Mouse (Mus musculus) myocyte (in vitro differentiated cells): ENCODE measurements around the gene Serinc2. TPM values are rescaled to one million over a fixed set of nuclear protein-coding genes. Genes with fewer than 3 reads are reported as not detected.

ENCODE experiments used
- H3K27me3 ChIP-seq: one replicate; pipeline ENCODE4 v1.6.1; 2011; ENCODE audit not compliant: control insufficient read depth, insufficient read depth, insufficient read length
- H3K36me3 ChIP-seq: one replicate; pipeline ENCODE4 v1.6.1; 2011; ENCODE audit not compliant: control insufficient read depth, insufficient read depth
- H3K4me2 ChIP-seq: one replicate; pipeline ENCODE4 v1.6.1; 2011; ENCODE audit warnings: low read depth, control low read depth
- H3K4me3 ChIP-seq: one replicate; pipeline ENCODE4 v1.5.1; 2011; ENCODE audit warnings: mild to moderate bottlenecking, control low read depth, moderate library complexity
- H3K79me2 ChIP-seq: one replicate; pipeline ENCODE4 v1.6.1; 2011; ENCODE audit not compliant: control insufficient read depth, insufficient read depth
- H3ac ChIP-seq: one replicate; pipeline ENCODE4 v1.6.1; 2011; ENCODE audit not compliant: control insufficient read depth, insufficient read length
- CEBPB ChIP-seq: IDR thresholded peaks from 2 replicates; pipeline ENCODE4 v1.6.1; 2011; ENCODE audit warnings: mild to moderate bottlenecking, moderate library complexity; ENCODE audit not compliant: poor library complexity, insufficient read depth, severe bottlenecking
- E2F4 ChIP-seq: IDR thresholded peaks from one replicate; pipeline ENCODE4 v1.6.1; 2011; ENCODE audit warnings: mild to moderate bottlenecking, control low read depth, moderate library complexity; ENCODE audit not compliant: insufficient read depth
- MAX ChIP-seq: IDR thresholded peaks from one replicate; pipeline ENCODE4 v1.6.1; 2011; ENCODE audit warnings: low read depth, mild to moderate bottlenecking, control low read depth
- MYOD1 ChIP-seq, 3 experiments: IDR thresholded peaks; one replicate each; pipeline ENCODE4 v1.6.1; 2011; ENCODE audit warnings: control low read depth in 2 of 3, low read depth in 2 of 3, mild to moderate bottlenecking in 2 of 3, moderate library complexity in 1 of 3; ENCODE audit not compliant: insufficient read length in 2 of 3, control insufficient read depth in 1 of 3
- MYOG ChIP-seq, 3 experiments: IDR thresholded peaks; one replicate each; pipeline ENCODE4 v1.6.1; 2011; ENCODE audit warnings: control low read depth in 2 of 3, low read depth in 2 of 3, mild to moderate bottlenecking in 2 of 3; ENCODE audit not compliant: insufficient read length in 2 of 3, control insufficient read depth in 1 of 3, insufficient read depth in 1 of 3
- POLR2A ChIP-seq: IDR thresholded peaks from one replicate; pipeline ENCODE4 v1.6.1; 2011; ENCODE audit warnings: low read depth, mild to moderate bottlenecking, control low read depth, moderate library complexity; ENCODE audit not compliant: insufficient read length
- POLR2AphosphoS2 ChIP-seq: IDR thresholded peaks from one replicate; pipeline ENCODE4 v1.6.1; 2011; ENCODE audit warnings: low read depth, control low read depth; ENCODE audit not compliant: insufficient read length
- REST ChIP-seq: IDR thresholded peaks from one replicate; pipeline ENCODE4 v1.6.1; 2011; ENCODE audit warnings: mild to moderate bottlenecking, control low read depth, moderate library complexity; ENCODE audit not compliant: insufficient read depth, insufficient read length
- SRF ChIP-seq: IDR thresholded peaks from one replicate; pipeline ENCODE4 v1.6.1; 2011; ENCODE audit warnings: low read depth; ENCODE audit not compliant: control insufficient read depth, insufficient read length
- TCF12 ChIP-seq: IDR thresholded peaks from one replicate; pipeline ENCODE4 v1.6.1; 2011; ENCODE audit warnings: mild to moderate bottlenecking, control low read depth; ENCODE audit not compliant: poor library complexity, insufficient read depth, severe bottlenecking
- TCF3 ChIP-seq: IDR thresholded peaks from one replicate; pipeline ENCODE4 v1.6.1; 2011; ENCODE audit warnings: low read depth, control low read depth; ENCODE audit not compliant: insufficient read length
- USF1 ChIP-seq: IDR thresholded peaks from one replicate; pipeline ENCODE4 v1.6.1; 2011; ENCODE audit warnings: low read depth, mild to moderate bottlenecking, control low read depth, moderate library complexity
- polyA plus RNA-seq: library from polyadenylated mRNA; unstranded; fragments of >200 nt; fragmentation: generic; extraction: Trizol; gene quantifications from one replicate; pipeline ENCODE4 v1.2.1, GENCODE M21; 2012; ENCODE audit warnings: missing spikeins

The Serinc2 gene
- polyA plus RNA-seq, 1 experiment, result 120 TPM

DNA sequence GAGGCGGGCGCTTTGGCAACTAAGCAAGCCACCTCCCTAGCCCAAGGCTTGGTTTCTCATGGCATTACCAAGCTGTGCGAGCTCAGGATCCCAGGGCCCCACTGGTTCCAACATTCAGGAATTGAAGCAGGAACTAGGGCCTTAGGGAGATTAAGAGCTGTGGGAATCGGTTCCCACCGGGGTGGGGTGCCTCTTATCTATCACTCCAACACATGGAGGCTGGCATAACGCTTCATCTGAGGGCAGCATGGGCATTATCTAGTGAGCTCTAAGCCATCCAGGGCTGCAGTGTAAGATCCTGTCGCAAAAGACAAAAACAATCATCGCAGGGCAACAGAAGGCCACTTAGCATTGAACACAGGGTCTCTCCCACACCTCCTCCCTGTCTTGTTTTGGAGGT is 15.5 kb upstream of the Serinc2 start:
- Histone ChIP-seq H3ac (no peak overlapping the region), H3K36me3 (no peaks in the 10 kb centered on the region), H3K4me3 (no peak overlapping the region), H3K79me2 (no peaks in the 10 kb centered on the region), H3K4me2 (no peak overlapping the region), H3K27me3 (no peaks in the 10 kb centered on the region)
- no peak for TF ChIP-seq TCF3
- TF ChIP-seq MAX, result no peak
- TF ChIP-seq POLR2A, result no peak

DNA sequence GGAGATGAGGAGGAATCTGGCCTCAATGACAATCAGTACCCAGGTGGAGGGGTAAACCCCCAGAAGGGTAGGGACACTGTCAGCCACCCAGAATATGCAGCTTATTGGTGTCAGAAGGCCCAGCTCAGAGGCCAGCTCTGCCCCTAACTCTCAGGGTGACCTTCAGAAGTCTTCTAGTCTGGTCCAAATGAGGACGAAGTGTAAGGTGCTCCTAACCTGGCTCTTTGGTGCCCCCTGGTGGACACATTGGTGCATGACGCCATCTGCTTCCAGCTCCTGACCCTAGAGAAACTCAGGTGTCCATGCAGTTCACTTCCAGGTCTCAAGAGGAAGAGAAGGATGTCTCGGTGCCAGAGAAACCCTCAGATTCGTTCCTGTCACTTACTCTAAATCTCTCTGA is 13.3 kb upstream of the Serinc2 start:
- no peak for TF ChIP-seq MYOD1 (IDR thresholded peaks at IDR 0.05; ENCODE audit: control insufficient read depth in 1 of 3, insufficient read length in 2 of 3, low read depth in 2 of 3)
- TF ChIP-seq POLR2A, result no peak
- no peak for TF ChIP-seq MYOG (IDR thresholded peaks at IDR 0.05; ENCODE audit: control insufficient read depth in 1 of 3, insufficient read depth in 1 of 3, insufficient read length in 2 of 3, low read depth in 2 of 3)
- TF ChIP-seq E2F4, result no peak
- TF ChIP-seq MAX, result no peak
- TF ChIP-seq USF1, result no peak
- no peak for TF ChIP-seq SRF
- no peak for TF ChIP-seq TCF3
- no peak for TF ChIP-seq REST
- no peak for TF ChIP-seq POLR2AphosphoS2
- no peak for TF ChIP-seq TCF12
- no peak for TF ChIP-seq CEBPB
- Histone ChIP-seq H3K4me3 (no peak overlapping the region), H3K36me3 (no peaks in the 10 kb centered on the region), H3K27me3 (no peaks in the 10 kb centered on the region), H3K79me2 (no peaks in the 10 kb centered on the region), H3ac (no peak overlapping the region), H3K4me2 (no peak overlapping the region)

DNA sequence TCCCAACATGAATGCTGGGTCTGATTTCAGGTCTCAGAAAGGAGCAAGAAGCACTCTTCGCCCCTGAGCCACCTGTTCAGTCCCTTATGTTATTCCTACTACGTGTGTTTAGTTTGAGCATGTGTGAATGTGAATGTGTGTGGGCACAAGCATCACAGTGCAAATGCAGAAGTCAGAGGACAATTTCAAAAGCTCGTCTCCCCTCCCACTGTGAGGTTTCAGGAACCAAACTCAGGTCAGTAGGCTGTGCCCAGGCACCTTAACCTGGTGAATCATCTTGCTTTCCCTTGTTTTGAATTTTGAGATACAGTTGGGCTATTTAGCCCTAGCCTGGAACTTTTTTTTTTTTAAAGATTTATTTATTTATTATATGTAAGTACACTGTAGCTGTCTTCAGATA is 10.8 kb upstream of the Serinc2 start:
- TF ChIP-seq REST, result no peak
- TF ChIP-seq SRF, result no peak
- TF ChIP-seq TCF12, result no peak
- no peak for TF ChIP-seq MAX
- TF ChIP-seq POLR2A, result no peak
- no peak for TF ChIP-seq USF1
- TF ChIP-seq E2F4, result no peak
- TF ChIP-seq MYOG (IDR thresholded peaks at IDR 0.05; ENCODE audit: control insufficient read depth in 1 of 3, insufficient read depth in 1 of 3, insufficient read length in 2 of 3, low read depth in 2 of 3), result no peak
- no peak for TF ChIP-seq TCF3
- no peak for TF ChIP-seq MYOD1 (IDR thresholded peaks at IDR 0.05; ENCODE audit: control insufficient read depth in 1 of 3, insufficient read length in 2 of 3, low read depth in 2 of 3)
- TF ChIP-seq POLR2AphosphoS2, result no peak
- TF ChIP-seq CEBPB, result no peak
- Histone ChIP-seq H3K36me3 (no peaks in the 10 kb centered on the region), H3K4me2 (no peak overlapping the region), H3K4me3 (no peak overlapping the region), H3K27me3 (no peaks in the 10 kb centered on the region), H3ac (no peak overlapping the region), H3K79me2 (no peaks in the 10 kb centered on the region)

DNA sequence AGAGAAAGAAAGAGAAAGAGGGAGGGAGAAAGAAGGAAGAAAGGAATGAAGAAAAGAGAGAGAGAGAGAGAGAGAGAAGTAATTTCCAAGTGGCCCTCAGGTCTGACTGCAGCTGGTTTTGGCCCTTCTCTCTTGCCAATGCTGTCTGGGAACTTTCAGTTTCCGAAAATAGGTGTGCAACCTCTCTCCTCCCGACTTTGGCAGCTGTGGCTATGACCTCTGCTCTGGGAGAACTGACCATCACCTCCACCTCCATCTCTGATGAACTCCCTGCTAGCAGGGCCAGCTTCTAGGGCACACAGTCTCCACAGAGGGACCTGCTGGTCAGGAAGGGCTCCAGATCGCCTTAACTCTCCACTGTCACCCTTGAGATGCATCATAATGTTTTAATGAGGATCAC is 7.5 kb upstream of the Serinc2 start:
- no peaks in the 10 kb centered on the region for H3K36me3 ChIP-seq
- H3ac ChIP-seq, result no peak overlapping the region
- H3K27me3 ChIP-seq, result no peaks in the 10 kb centered on the region
- TF ChIP-seq MYOD1 (IDR thresholded peaks at IDR 0.05; ENCODE audit: control insufficient read depth in 1 of 3, insufficient read length in 2 of 3, low read depth in 2 of 3), result no peak
- TF ChIP-seq E2F4, result no peak
- TF ChIP-seq REST, result no peak
- no peak for TF ChIP-seq POLR2AphosphoS2
- no peak for TF ChIP-seq MAX
- TF ChIP-seq TCF3, result no peak
- TF ChIP-seq MYOG (IDR thresholded peaks at IDR 0.05; ENCODE audit: control insufficient read depth in 1 of 3, insufficient read depth in 1 of 3, insufficient read length in 2 of 3, low read depth in 2 of 3), result no peak
- no peak for TF ChIP-seq TCF12
- no peak for TF ChIP-seq CEBPB
- no peak for TF ChIP-seq USF1
- no peak for TF ChIP-seq SRF
- no peak for TF ChIP-seq POLR2A
- H3K4me2 ChIP-seq, result no peak overlapping the region
- no peak overlapping the region for H3K4me3 ChIP-seq
- H3K79me2 ChIP-seq, result no peaks in the 10 kb centered on the region

DNA sequence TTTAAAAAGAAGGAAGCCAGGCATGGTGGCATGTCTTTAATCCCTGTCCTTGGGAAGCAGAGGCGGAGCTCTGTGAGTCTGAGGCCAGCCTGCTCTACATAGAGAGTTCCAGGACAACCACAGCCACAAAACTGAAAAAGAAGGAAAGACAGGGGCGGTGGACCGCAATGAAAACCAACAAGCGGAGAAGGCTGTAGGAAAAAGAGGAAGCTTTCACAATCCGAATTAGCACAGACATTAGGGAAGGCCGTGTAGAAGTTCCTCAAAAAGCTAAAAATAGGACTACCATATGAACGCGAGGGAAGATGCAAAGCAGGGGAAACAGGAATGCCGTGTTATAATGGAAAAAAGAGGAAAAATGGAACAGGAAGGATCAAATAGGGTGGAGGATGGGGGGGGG is 4.8 kb upstream of the Serinc2 start:
- H3K27me3 ChIP-seq, result no peaks in the 10 kb centered on the region
- TF ChIP-seq SRF, result no peak
- no peak for TF ChIP-seq POLR2AphosphoS2
- TF ChIP-seq MYOG (IDR thresholded peaks at IDR 0.05; ENCODE audit: control insufficient read depth in 1 of 3, insufficient read depth in 1 of 3, insufficient read length in 2 of 3, low read depth in 2 of 3), result no peak
- TF ChIP-seq USF1, result no peak
- TF ChIP-seq E2F4, result no peak
- no peaks in the 10 kb centered on the region for H3K79me2 ChIP-seq
- H3K4me2 ChIP-seq, result no peak overlapping the region
- no peak overlapping the region for H3ac ChIP-seq
- no peak overlapping the region for H3K4me3 ChIP-seq
- no peaks in the 10 kb centered on the region for H3K36me3 ChIP-seq
